Mouse (Mus musculus) frontal cortex, postnatal 36 days (tissue): ENCODE measurements around the gene Apbb2.

Experiments
- DNase-seq, 2 experiments: peaks; one replicate each; pipeline ENCODE4 v3.0.0; 2022; ENCODE audit warnings: low spot score in 2 of 2

Apbb2 gene

DNA sequence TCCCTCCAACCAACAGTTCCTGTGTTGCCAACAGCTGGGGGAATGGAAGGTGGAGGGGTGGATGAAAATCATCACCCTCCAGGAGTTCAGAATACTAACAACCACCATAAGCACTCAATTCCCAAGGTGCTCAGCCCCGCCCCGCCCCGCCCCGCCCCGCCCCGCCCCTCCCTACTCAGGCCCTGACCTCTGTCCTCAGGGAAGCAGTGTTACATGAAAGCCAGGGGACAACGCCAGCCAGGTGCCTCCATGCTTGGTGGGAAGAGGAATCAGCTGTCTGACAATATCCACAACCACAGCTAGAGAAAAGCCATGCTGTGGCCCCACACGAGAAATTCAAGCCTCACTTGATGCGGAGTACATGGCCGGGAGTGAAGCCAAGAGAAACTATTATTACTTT, 276.7 kb downstream of the Apbb2 start:
- no peak for DNase-seq

DNA sequence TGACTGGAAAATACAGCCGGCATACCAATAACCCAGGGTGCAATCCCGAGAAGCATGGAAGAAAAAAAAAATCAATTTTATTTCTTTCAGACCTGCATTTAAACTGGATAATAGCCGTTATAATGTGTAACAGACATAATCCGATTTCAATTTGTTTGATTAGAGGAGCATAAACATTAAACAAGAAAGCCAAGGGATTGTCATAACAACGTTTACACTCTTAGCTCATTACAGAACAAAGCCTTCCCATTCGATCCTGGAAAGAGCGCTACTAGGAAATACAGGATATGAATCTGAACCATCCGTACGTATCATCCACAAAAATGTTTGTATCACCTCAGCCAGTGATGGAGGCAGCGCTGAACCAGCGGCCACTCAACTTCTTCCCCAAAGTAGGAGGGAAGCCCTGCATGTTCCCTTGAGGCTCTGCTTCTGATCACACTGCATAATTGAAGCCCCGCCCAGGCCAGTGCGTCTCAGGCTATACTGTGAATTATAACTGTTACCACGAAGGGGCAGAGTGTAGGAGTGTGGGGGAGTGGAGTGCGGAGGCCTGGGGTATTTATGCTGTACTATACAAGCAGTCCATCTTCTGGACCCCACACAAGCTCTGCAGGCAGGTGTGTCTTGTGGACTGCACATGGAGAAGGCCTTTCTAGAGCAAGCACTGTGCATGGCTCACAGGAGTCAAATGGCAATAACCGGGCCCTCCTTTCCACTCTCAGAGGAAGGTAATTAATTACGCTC, 278.1 kb downstream of the Apbb2 start:
- DNase-seq, result no peak

DNA sequence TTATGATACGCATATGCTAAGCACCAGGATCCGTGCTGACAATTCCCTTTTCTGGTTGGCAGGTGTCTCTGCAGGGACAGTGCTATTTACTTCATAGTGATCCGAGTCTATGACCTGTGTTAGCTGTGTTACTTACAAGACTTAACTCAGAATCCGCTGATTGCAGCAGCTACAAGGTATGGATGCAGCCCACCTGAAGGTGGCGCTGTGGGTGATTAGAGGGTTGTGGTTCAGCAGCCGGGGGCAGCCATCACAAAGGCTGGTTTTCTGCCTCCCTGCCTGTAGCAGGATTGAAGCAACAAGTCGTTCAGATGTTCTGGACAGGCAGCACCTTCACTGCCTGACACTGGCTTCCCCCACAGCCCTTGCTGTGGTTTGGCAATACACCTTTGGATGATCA, 280.0 kb downstream of the Apbb2 start:
- no peak for DNase-seq

DNA sequence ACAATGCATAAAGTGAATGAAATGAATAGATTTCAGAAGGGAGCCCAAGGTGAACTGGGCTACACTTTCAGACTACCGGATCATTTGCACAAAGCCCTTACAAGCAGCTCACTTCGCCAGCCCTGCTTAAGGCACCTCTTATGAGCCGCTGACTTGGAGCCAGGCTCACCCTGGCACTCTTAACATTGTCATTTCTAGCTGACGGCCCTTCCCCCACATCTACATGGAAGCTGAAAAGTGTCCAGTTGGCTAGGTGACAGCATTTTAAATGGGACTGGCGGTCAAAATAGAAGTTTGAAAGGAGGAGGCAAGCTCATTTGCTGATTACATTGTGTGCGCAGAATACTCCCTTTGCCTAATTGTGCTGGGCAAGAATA, 280.6 kb downstream of the Apbb2 start:
- DNase-seq, result no peak

DNA sequence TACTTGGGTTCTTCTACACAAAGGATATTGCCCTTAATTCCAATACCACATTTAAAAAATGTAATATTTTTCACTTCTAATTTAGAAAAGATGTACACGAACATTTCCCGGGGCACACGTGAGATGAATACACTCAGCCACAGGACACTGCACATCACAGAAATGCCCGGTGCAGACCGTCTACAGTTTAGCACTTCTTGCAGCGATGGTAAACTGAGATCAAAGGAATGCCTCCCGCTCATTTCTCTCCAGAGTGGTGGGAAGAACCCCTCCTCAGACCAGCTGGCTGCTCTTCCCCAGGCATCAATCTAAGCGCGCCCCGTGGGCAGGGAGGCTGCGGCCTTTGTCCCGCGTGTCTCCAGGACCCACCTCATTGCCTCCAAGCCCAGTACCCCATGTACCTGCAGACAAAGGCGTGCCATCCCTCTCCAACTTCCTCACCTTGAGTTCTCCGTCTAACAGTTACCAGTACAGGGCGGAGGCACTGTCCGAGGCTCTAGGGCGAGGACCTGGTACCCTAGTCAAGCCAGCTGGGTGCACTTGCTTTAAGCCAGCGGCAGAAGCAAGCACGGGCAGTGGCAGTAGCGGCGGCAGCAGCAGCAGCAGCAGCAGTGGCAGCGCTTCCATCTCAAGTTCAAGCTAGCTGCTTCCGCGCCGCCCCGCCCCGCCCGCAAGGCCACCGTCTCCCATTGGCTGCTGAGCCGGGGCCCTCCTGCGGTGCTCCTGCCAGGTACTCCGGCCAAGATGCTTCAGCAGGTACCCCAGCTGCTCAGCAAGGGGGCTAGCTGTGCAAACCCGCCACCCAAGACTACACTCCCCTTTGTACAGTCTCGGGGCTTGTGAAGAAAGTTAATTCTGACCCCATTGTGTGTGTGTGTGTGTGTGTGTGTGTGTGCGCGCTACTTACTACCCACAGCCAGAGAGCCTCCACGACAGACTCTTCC, 281.3 kb downstream of the Apbb2 start:
- DNase-seq, result peak in 1 of 2 experiments; percentile 37

DNA sequence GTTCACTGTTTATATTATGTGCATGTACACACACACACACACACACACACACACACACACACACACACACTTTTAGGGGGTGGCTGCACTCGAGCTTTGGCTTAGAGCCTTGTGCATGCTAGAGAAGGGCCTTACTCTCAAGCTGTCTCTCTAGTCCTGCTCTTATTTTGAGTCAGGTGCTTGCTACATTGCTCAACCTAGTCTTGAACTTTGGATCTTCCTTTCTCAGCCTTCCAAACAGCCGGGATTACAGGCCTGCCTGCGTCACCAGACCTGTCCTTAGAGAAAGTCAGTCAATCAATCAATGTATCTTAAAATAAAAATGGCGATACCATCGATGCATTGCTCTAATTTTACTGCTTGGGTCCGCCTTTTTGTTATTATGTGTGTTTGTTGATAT, 287.8 kb downstream of the Apbb2 start:
- no peak for DNase-seq

DNA sequence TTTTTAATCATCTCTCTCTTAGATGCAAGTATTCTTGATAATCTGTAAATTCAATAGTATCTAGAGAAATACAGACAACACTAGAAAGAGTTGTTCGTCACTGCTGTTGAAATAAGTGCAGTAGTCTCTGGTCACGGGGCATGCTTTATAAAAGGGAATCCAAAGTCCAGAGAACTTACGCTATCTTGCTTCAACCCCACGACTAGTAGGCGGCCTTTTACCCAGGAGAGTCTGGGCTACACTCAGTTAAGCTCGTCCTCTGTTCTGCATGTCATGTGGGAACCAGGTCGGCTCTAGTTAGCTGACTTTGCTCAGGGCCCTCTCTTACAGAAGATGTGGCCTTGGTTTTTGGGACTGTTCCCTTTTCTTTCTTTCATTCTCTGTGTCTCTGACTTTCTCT, 289.8 kb downstream of the Apbb2 start:
- DNase-seq, result no peak

DNA sequence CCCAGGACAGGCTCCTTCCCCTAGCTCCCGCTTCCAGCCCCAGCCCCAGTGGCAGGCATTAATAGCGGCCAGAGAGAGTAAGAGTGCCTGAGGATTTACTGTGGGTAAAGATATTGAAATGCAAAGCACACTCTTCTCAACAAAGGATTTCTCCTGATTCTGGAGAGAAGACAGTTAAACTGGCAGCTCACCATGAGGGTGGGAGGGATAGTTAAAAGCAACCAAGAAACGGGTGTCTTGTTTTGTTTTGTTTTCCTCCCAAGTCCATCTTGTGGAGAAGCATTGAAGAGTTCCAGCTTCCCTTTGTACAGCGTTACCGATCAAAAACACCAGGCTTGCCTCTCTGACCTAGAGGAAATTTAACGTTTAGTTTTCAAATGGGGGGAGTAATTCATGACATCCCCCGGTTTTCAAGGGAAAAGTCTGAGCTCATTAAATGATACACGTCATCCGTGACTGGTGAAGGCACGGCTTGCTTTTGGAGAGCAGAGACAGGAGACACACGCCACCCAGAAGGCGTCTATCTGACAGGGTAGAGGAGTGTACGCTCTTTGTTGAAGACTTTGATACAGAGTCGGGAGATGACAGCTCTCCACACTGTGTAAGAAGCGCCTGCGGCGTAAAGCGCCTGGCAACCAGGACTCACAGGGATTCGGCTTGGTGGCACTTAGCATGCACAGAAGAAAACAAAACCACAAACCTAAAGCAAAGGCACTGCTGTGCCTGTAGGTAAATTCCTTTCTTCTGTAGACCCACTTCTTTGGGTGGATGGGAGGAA, 290.4 kb downstream of the Apbb2 start:
- no peak for DNase-seq

DNA sequence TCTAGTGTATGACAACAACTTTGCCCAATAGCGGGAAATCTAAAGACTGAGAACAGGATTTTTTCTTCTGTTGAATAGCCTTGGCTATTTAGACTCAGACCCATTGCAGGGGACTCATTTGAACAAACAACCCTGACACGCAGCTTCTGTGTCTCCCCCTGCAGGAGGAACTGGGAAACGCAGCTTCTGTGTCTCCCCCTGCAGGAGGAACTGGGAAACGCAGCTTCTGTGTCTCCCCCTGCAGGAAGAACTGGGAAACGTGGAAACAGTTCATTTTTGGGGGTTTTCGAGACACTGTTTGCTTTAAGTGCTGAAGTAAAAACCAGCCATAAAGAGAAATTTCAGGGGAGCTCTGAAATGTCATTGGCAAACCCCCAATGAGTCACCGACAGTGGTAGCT, 292.2 kb downstream of the Apbb2 start:
- DNase-seq, result no peak

DNA sequence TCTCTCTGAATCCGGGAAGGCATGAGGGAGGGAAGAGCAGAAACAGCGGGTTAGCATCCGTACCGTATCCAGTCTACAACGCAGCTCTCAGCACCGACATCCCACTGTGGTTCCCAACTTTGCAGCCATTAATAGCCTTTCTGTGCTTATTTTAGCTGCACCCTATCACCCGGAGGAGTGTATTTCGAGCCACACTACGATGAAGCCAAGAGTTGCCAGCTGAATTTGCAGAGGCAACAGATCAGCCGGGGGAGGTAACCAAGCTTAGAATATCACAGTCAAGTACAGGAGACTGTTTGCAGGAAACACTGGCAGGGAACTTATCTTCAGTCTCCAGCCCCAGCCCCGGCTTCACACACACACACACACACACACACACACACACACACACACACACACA, 295.0 kb downstream of the Apbb2 start:
- DNase-seq, result peak; percentile 61 to 89

DNA sequence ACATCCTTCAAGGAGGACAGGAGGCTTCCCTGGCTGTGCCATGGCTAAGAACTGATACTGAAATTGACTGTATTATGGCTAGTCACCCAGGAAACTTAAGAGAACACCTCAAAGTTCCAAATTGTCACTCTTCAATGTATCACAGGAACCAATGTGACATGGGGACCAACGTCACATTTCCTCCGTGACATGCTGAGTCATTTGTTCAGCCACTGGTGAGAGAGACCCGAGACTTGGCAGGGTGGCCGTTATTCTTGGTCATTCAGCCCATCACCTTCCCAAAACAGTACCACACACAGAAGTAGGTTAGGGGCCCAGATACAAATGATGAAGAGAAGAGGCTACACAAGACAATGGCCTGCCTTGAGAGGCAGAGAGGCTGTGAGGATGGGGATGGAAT, 295.5 kb downstream of the Apbb2 start:
- no peak for DNase-seq

DNA sequence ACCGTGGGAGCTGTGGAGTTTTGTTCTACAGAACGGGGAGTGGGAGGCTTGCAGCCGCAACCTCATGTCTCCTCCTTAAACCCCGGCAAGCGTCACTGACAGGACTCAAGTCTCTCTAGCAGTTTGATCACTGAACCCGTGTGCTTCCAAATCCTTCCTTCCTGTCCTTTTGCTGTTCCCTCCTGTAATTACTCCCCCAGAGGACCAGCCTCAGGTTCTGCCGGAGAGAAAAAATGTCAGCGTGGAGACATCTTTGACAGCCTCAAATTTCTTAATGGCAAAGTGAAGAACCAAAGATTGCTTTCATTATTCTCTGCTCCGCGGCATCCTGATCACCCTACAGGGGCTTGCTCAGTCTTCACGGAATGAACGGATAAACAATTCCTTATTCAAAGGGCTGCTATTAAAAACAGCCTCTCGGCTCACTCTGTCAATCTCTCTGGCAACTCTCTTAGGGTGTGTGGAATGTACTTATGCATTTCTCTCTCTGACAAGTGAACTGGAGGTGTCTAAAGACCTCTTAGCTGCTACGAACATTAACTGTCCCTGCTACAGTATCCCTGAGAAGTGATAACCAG, 298.7 kb downstream of the Apbb2 start:
- DNase-seq, result no peak

DNA sequence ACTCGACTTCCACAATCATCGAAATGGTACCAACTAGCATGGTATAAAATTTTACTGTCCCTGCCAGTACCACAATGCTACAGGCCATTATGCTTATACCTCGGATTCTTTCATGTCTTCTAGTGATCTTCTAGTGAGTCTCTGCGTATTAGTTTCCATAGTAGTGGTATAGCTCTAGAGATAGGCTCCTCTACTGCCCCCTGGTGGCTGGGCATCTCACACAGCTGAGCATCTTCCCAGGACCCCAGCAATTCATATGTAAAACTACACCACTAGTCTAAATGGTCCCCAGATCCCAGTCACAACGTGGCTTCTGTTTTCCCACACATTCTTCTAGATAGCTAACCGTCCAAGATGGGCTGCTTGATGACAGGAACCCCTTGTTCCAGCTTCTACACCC, 299.2 kb downstream of the Apbb2 start:
- peak; percentile 69 to 75 for DNase-seq

DNA sequence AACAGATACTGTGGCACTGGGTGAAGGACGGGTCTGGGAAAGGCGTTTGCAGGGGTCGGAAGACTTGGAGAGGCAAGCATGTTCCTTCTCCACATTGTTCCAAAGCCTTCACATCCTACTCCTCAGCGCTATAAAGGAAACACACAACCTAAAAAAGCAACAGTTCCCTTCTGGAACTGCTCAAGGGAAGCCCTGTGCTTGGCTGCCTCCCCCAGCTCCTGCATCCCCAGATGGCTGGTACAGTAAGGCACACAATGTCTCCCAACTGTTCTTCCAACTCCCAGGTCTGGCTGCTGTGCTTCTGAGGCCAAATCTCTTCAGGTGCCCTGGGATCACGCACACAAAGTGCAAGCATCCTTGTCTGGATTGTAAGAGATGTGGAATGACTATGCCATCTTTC, 302.8 kb downstream of the Apbb2 start:
- peak; percentile 52 to 64 for DNase-seq

DNA sequence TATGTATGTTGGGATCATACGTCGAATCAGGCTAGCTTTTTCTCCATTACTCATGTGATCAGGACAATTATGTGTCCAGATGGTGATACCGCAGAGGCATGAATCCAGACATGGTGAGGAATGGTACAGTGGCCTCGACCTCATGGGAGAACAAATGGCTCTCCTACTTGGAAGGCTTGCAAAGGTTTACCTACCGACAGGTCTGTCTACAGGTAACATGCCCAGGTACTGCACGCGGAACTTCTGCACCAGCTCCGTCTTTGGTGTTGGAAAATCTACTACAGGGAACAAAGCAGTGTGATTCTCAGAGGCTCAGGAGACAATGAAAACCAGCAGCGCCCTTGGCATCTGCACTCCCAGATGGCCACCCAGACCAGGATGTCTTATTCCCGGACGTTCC, 307.8 kb downstream of the Apbb2 start:
- DNase-seq, result no peak

DNA sequence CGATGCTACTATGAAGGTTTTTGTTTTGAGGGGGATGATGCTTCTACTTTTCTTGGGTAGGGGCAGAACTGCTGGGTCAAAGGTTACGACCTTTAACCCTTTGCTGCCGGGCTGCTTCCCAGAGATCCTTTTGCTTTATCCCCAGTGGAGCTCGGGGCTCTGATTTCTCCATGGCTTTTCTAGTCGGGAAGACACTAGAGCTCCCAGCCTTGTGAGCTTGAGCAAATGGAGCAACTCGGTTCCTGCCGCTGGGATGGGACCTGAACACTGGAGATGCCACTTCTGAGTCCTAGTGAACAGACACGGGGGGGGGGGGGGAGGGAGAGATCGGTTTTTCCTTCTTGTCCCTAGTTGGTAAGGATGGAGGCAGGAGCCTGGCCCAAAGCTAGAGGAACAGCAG, 308.3 kb downstream of the Apbb2 start:
- no peak for DNase-seq

DNA sequence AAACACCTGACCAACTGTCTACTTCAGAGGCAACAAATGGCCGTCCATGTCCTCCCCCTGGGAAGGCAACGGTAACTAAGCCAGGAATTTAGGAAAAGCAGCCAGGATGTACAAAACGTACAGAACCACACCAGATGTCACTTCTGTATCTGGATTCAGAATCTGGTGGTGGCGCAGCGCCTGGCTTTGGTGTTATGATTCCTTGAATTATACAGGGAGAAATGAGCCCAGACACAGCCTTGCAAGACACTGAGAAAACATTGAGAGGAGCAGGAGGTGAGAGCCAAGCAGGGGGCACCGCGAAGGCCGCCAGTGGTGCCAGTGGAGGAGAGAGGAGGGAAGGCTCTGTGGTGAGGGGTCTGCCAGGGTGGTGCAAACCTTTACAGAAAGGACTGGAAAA, 313.1 kb downstream of the Apbb2 start:
- peak; percentile 50 to 74 for DNase-seq

DNA sequence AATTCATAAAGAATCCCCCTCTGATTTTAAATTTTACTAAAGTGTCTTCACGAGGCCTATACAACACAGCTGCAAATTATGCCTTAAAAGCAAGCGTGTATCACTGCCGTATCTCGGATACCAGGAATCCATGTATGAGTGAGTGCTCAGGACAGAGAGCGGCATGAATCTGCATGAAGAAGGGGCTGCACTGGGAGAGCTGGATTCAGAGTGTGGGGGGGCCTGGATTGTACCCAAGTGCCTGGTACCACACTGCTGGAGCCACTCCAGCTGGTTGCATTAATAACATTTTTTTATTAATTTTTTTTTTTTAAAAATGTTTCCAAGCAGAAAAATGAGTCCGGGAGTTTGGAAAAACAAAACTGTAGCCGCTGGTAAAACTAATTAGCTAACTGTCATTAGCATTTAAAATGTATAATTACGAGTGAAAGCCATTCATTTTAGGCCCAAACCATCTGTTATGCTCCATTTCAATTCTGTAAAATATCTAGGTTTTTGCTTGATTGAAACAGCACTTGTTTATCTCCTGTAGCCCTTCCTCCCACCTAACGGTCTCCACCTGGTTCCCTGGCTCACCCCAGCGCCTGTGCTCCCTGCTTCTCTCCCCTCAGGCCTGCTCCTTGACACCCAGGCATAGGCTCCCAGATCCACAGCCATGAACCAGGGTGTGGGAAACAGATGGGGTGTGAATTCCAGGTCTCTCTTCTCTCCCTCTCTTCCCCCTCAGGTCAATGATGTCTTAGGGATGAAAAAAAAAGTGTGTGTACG, 314.1 kb downstream of the Apbb2 start:
- no peak for DNase-seq

DNA sequence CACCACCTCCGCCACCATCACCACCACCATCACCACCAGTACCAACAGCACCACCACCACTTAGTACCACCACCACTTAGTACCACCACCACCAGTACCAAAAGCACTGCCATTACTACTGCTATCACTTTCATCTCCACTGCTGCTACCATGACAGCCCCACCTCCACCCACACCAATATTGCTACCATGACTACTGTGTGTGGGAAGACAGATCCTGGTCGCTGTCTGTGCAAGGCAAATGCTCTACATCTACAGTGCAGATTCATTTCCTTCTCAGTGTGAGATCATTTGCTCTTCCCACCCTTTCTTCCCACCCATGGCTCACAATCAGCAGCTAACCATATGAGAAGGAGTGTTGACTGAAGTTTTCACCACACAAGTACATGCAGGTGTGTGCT, 315.7 kb downstream of the Apbb2 start:
- DNase-seq, result peak; percentile 47 to 70

DNA sequence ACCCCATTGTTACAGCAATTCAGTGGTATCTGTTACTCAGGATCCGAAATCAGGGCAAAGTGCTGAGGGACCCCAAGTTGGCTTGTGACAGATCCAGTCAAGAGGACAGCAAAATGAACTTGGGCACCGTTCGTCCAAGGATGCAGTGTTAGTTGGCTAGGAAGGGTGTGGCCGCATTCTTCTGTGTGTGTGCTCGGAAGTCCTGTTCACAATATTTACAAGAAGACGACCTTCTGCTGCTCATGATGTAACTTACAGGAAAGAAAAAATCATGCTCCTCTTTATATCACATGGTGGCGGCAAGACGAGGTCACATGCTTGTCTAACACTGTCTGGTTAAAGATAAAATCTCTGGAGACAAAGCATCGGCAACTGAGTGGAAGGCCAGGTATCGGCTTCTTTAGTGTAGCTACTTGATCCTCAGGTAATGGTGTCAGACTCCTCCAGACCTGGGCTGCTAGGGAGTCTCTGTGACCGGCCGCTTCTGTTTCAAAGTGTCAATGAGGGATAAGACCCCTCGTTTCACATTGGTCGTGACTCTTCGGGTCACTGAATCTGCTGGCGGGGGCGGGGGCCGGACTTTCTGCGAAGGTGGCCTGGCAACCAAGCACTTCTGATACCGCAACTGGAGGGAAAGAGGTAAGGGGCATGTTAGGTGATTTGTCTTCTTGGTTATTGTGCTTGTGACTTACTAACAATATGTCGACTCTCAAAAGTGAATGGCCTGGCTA, 316.3 kb downstream of the Apbb2 start:
- DNase-seq, result no peak

DNA sequence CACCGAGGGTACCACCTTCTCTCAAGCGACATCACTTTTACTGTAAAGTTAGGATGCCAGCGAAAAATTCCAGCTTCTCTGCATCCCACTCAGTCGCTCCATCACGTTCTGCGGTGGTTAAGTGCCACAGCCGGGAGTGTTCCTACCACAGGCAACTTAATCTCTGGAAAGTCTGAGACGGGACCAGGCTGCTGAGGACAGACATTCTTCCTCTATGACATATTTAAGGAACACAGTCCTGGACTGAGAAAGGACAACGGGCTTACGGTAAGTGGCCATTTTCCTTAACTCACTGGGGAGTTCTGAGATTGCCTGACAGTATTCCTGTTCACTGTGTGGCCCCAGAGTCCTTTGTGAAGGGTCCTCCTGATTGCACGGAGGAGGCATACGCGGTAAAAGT, 318.0 kb downstream of the Apbb2 start:
- no peak for DNase-seq
